ENCODE assay signal across 9 mouse cellular contexts in genomic region chr4:117146176-117146575, GRCm38 (mm10). TPM values are rescaled to one million over a fixed set of nuclear protein-coding genes. Genes with fewer than 3 reads are reported as not detected.
A peak's percentile ranks its signal among the peaks of the same experiment; 100 is the strongest.
DNase-seq lines count a peak whose midpoint lies in the region; ATAC-seq lines count a peak whose summit lies in the region.
"Had no signal": no experiment of that assay in that cellular context is flagged by ENCODE, and none has a peak within 500 bp of the region (broad histone marks: within the 10 kb centered on the region; RNA-seq: fewer than 3 reads in every experiment).

No protein-coding gene starts in this region.

- H3K9ac ChIP-seq in forebrain, embryonic 16.5 days (replicated peaks; ENCODE audit: low read depth, low read length): no peak overlapping the region
- H3K9ac ChIP-seq: midbrain, embryonic 12.5 days had no signal

- 0 out of 2 replicates have a peak overlapping the region, but pooled peaks have one; percentile 44 for H3K27ac ChIP-seq in forebrain, embryonic 10.5 days
- no peak overlapping the region for H3K27ac ChIP-seq in forebrain, embryonic 16.5 days (ENCODE audit: low read length)
- H3K27ac ChIP-seq: midbrain, embryonic 12.5 days had no signal

- no peak for ATAC-seq in forebrain, embryonic 16.5 days

- 0 out of 2 replicates have a peak overlapping the region, but pooled peaks have one; percentile 5 for H3K4me3 ChIP-seq in forebrain, embryonic 10.5 days
- no peak overlapping the region for H3K4me3 ChIP-seq in forebrain, embryonic 16.5 days (replicated peaks; ENCODE audit: low read length)
- H3K4me3 ChIP-seq in megakaryocyte, embryonic 14.5 days (replicated peaks): peak overlapping the region; percentile 54
- H3K4me3 ChIP-seq: midbrain, embryonic 12.5 days had no signal

- no peaks in the 10 kb centered on the region for H3K9me3 ChIP-seq in forebrain, embryonic 10.5 days
- no peaks in the 10 kb centered on the region for H3K9me3 ChIP-seq in forebrain, embryonic 16.5 days (ENCODE audit: control insufficient read depth, low read length)
- no peaks in the 10 kb centered on the region for H3K9me3 ChIP-seq in megakaryocyte, embryonic 14.5 days
- H3K9me3 ChIP-seq: midbrain, embryonic 12.5 days had no signal

- H3K4me1 ChIP-seq in forebrain, embryonic 10.5 days: 0 out of 2 replicates have a peak, but pooled peaks cover 4% of the 10 kb centered on the region
- no peaks in the 10 kb centered on the region for H3K4me1 ChIP-seq in forebrain, embryonic 16.5 days (replicated peaks; ENCODE audit: control insufficient read depth, insufficient read depth, low read length)
- peaks cover 57% of the 10 kb centered on the region for H3K4me1 ChIP-seq in megakaryocyte, embryonic 14.5 days
- H3K4me1 ChIP-seq: midbrain, embryonic 12.5 days had no signal

- DNase-seq in forebrain, embryonic 10.5 days (ENCODE audit: extremely low spot score, low spot score): peak; percentile 86
- peak; percentile 90 for DNase-seq in T-cell, adult 2 months (ENCODE audit: low spot score)
- DNase-seq in cerebellum, postnatal 14 days: peak; percentile 84 to 95
- DNase-seq in gastrocnemius, postnatal 4 days (ENCODE audit: low spot score in 2 of 2): peak; percentile 80 to 87
- peak; percentile 84 for DNase-seq in layer of hippocampus, postnatal 10 days (ENCODE audit: low spot score in 2 of 2)
- DNase-seq in spleen, postnatal 14 days (ENCODE audit: low spot score in 2 of 2): peak; percentile 79 to 93

- H3K4me2 ChIP-seq in forebrain, embryonic 16.5 days (ENCODE audit: low read length): no peak overlapping the region
- H3K4me2 ChIP-seq: midbrain, embryonic 12.5 days had no signal

- WGBS in forebrain, embryonic 10.5 days: 30% methylated on average over 15 of the region's 15 CpGs
- 27% methylated on average over 15 of the region's 15 CpGs for WGBS in forebrain, embryonic 16.5 days

- H3K36me3 ChIP-seq in forebrain, embryonic 10.5 days (replicated peaks): peaks cover 36% of the 10 kb centered on the region
- H3K36me3 ChIP-seq in forebrain, embryonic 16.5 days (ENCODE audit: control insufficient read depth, insufficient read depth): peaks cover 10% of the 10 kb centered on the region
- peaks cover 35% of the 10 kb centered on the region for H3K36me3 ChIP-seq in megakaryocyte, embryonic 14.5 days (replicated peaks; ENCODE audit: low read length)

- no peaks in the 10 kb centered on the region for H3K27me3 ChIP-seq in forebrain, embryonic 10.5 days (ENCODE audit: poor library complexity, severe bottlenecking)
- H3K27me3 ChIP-seq in forebrain, embryonic 16.5 days (replicated peaks; ENCODE audit: control insufficient read depth, insufficient read depth, low read length): no peaks in the 10 kb centered on the region
- peaks cover 29% of the 10 kb centered on the region for H3K27me3 ChIP-seq in megakaryocyte, embryonic 14.5 days (replicated peaks)

RNA-seq across cellular contexts. Expression of gene Rps8, which starts 9.9 kb away (rescaled TPM):
- 878 and 901 TPM in 2 replicates for polyA plus RNA-seq in forebrain, embryonic 10.5 days (2016; fragmentation: Nextera tagmentation; extraction: Ambion mirVana)
- 418 and 427 TPM in 2 replicates for polyA plus RNA-seq in forebrain, embryonic 16.5 days (2015; fragmentation: Nextera tagmentation; extraction: Ambion mirVana)
- total RNA-seq in gastrocnemius, postnatal 4 days (2021): 1,000 to 10,000 TPM; 1,262 to 1,321 TPM
- 100 to 1,000 TPM; 556 to 596 TPM for total RNA-seq in layer of hippocampus, postnatal 10 days (2021)
- 358 and 2,282 TPM in 2 replicates for polyA plus RNA-seq in megakaryocyte, embryonic 14.5 days (2012; ENCODE audit: insufficient read depth, low replicate concordance)

RNA-seq across cellular contexts. Expression of gene Plk3, which starts 12.4 kb away (rescaled TPM):
- polyA plus RNA-seq in forebrain, embryonic 10.5 days (2016; fragmentation: Nextera tagmentation; extraction: Ambion mirVana): 12.8 and 14.0 TPM in 2 replicates
- 9.6 and 10.2 TPM in 2 replicates for polyA plus RNA-seq in forebrain, embryonic 16.5 days (2015; fragmentation: Nextera tagmentation; extraction: Ambion mirVana)
- total RNA-seq in gastrocnemius, postnatal 4 days (2021): 1 to 10 TPM; 2.3 to 3.6 TPM
- total RNA-seq in layer of hippocampus, postnatal 10 days (2021): 10 to 100 TPM; 16.3 to 16.9 TPM
- polyA plus RNA-seq in megakaryocyte, embryonic 14.5 days (2012; ENCODE audit: insufficient read depth, low replicate concordance): 13.2 and 16.0 TPM in 2 replicates

RNA-seq across cellular contexts. Expression of gene Tctex1d4, which starts 19.6 kb away (rescaled TPM):
- not detected in 2 replicates for polyA plus RNA-seq in forebrain, embryonic 10.5 days (2016; fragmentation: Nextera tagmentation; extraction: Ambion mirVana)
- 0.35 and 0.53 TPM in 2 replicates for polyA plus RNA-seq in forebrain, embryonic 16.5 days (2015; fragmentation: Nextera tagmentation; extraction: Ambion mirVana)
- under 1 TPM in 1 of 2 experiments, not detected in 1; 0.47 TPM for total RNA-seq in gastrocnemius, postnatal 4 days (2021)
- total RNA-seq in layer of hippocampus, postnatal 10 days (2021): 1 to 10 TPM; 1.1 to 1.5 TPM
- polyA plus RNA-seq in megakaryocyte, embryonic 14.5 days (2012; ENCODE audit: insufficient read depth, low replicate concordance): 12.1 TPM in 1 of 2 replicates, not detected in the other
- polyA plus RNA-seq: midbrain, embryonic 12.5 days had no signal

RNA-seq across cellular contexts. Expression of gene Btbd19, which starts 20.7 kb away (rescaled TPM):
- polyA plus RNA-seq in forebrain, embryonic 10.5 days (2016; fragmentation: Nextera tagmentation; extraction: Ambion mirVana): 4.9 and 5.3 TPM in 2 replicates
- polyA plus RNA-seq in forebrain, embryonic 16.5 days (2015; fragmentation: Nextera tagmentation; extraction: Ambion mirVana): 4.3 and 4.8 TPM in 2 replicates
- total RNA-seq in gastrocnemius, postnatal 4 days (2021): 1 to 10 TPM; 6.2 to 8.8 TPM
- 10 to 100 TPM in 1 of 2 experiments, 1 to 10 TPM in 1; 6.7 to 11.2 TPM for total RNA-seq in layer of hippocampus, postnatal 10 days (2021)
- polyA plus RNA-seq in megakaryocyte, embryonic 14.5 days (2012; ENCODE audit: insufficient read depth, low replicate concordance): 12.4 and 46.5 TPM in 2 replicates

RNA-seq across cellular contexts. Expression of gene Kif2c, which starts 36.3 kb away (rescaled TPM):
- 117 and 119 TPM in 2 replicates for polyA plus RNA-seq in forebrain, embryonic 10.5 days (2016; fragmentation: Nextera tagmentation; extraction: Ambion mirVana)
- 27.2 and 33.2 TPM in 2 replicates for polyA plus RNA-seq in forebrain, embryonic 16.5 days (2015; fragmentation: Nextera tagmentation; extraction: Ambion mirVana)
- total RNA-seq in gastrocnemius, postnatal 4 days (2021): 10 to 100 TPM in 1 of 2 experiments, 1 to 10 TPM in 1; 9.6 to 10.9 TPM
- total RNA-seq in layer of hippocampus, postnatal 10 days (2021): 1 to 10 TPM; 2.5 to 2.8 TPM
- polyA plus RNA-seq in megakaryocyte, embryonic 14.5 days (2012; ENCODE audit: insufficient read depth, low replicate concordance): 5.6 and 8.3 TPM in 2 replicates
